Mouse (Mus musculus): ENCODE measurements at regions not wholly inside any gene's neighbourhood (a gene's known extent, or its start where the extent isn't known, plus 50 kb on each side); places are given as distances from the start of the nearest gene placed in this dataset.
"Not testable (repeated sequence)": the region's sequence is repeated elsewhere in the genome, so short reads cannot be mapped to it uniquely, and the experiment has no call there.

GRCm38 (mm10) chr6:69932297-69932696, 859.7 kb downstream of the Rpia start:
- DNase-seq (ENCODE audit: low spot score in 2 of 2) = no peak

GRCm38 (mm10) chr6:69914781-69915180, 877.3 kb downstream of the Rpia start:
- no peak for DNase-seq (ENCODE audit: low spot score in 2 of 2)

- peak in 1 of 2 experiments; percentile 1 for DNase-seq (ENCODE audit: low spot score in 2 of 2)
Measured at GRCm38 (mm10) chr6:69879286-69879685, 912.7 kb downstream of the Rpia start.

- peak in 1 of 2 experiments; percentile 1 for DNase-seq (ENCODE audit: low spot score in 2 of 2)
Measured at GRCm38 (mm10) chr6:69858631-69859030, 933.4 kb downstream of the Rpia start.

- peak; percentile 11 to 13 for DNase-seq (ENCODE audit: low spot score in 2 of 2)
Measured at GRCm38 (mm10) chr6:69828640-69829039, 963.4 kb downstream of the Rpia start.

GRCm38 (mm10) chr6:69814972-69815371, 977.1 kb downstream of the Rpia start:
- DNase-seq (ENCODE audit: low spot score in 2 of 2) = not testable (repeated sequence)

GRCm38 (mm10) chr6:69814373-69814772, 977.7 kb downstream of the Rpia start:
- not testable (repeated sequence) for DNase-seq (ENCODE audit: low spot score in 2 of 2)

GRCm38 (mm10) chr6:69780330-69780729, 1011.7 kb downstream of the Rpia start:
- DNase-seq (ENCODE audit: low spot score in 2 of 2) = peak; percentile 8

GRCm38 (mm10) chr6:69777322-69777721, 1014.7 kb downstream of the Rpia start:
- not testable (repeated sequence) for DNase-seq (ENCODE audit: low spot score in 2 of 2)

- no peak for DNase-seq (ENCODE audit: low spot score in 2 of 2)
Measured at GRCm38 (mm10) chr6:69764861-69765260, 1027.2 kb downstream of the Rpia start.

GRCm38 (mm10) chr6:69758618-69759017, 1033.4 kb downstream of the Rpia start:
- DNase-seq (ENCODE audit: low spot score in 2 of 2) = peak in 1 of 2 experiments; percentile 8

GRCm38 (mm10) chr6:69739002-69739625, 1052.9 kb downstream of the Rpia start:
- no peak for DNase-seq (ENCODE audit: low spot score in 2 of 2)

GRCm38 (mm10) chr6:69732866-69733265, 1059.2 kb downstream of the Rpia start:
- DNase-seq (ENCODE audit: low spot score in 2 of 2) = not testable (repeated sequence)

- peak in 1 of 2 experiments; percentile 2 for DNase-seq (ENCODE audit: low spot score in 2 of 2)
Measured at GRCm38 (mm10) chr6:69726362-69726761, 1065.7 kb downstream of the Rpia start.

- not testable (repeated sequence) for DNase-seq (ENCODE audit: low spot score in 2 of 2)
Measured at GRCm38 (mm10) chr6:69702813-69703212, 1089.2 kb downstream of the Rpia start.

- no peak for DNase-seq (ENCODE audit: low spot score in 2 of 2)
Measured at GRCm38 (mm10) chr6:69681172-69681571, 1110.9 kb downstream of the Rpia start.

GRCm38 (mm10) chr6:69662426-69662825, 1129.6 kb downstream of the Rpia start:
- not testable (repeated sequence) for DNase-seq (ENCODE audit: low spot score in 2 of 2)

All from right cerebral cortex, adult 2 months (tissue).